ENCODE assay signal across 8 mouse cellular contexts in the genomic region with DNA sequence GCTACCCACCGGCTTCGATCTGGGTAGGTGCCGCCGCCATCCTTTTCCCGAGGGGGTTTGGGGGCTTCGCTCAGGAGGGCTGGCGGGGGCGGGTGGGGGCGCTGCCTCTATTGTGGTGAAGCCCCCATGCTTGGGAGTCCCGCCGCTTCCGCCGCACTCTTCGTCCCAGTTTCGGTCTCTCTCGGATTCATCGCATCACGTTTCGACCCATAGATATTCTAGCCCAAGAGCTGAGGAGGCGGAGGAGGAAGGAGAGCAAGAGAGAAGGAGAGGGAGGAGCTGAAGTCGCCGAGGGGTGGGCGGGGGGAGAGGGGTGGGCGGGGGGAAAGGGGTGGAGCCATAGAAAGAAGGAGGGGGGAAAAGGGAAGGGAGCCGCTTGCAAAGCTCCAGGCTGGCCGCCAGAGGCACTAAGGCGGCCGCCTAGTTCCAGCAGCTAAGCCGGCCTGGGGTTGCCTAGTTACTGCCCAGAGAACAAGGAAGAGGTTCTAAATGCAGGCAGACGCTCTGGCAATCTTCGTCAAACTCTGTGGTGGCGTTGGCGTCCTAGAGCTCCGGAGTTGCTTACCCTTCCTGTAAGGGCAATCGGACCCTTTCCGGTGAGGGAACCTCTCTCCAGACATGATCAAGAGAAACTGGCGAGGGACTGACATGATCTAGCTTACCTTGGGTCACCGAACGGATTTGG. TPM values are rescaled to one million over a fixed set of nuclear protein-coding genes. Genes with fewer than 3 reads are reported as not detected.
A peak's percentile ranks its signal among the peaks of the same experiment; 100 is the strongest.
DNase-seq lines count a peak whose midpoint lies in the region; ATAC-seq and TF ChIP-seq lines count a peak whose summit lies in the region.

A gene (minus strand): TSS at position 283 of the 685 bp plus-strand sequence.

- H3K27ac ChIP-seq in forebrain, embryonic 12.5 days = peak within 1 kb of the TSS; percentile 81
- H3K27ac ChIP-seq in liver, postnatal 0 days (ENCODE audit: low read depth) = peak within 1 kb of the TSS; percentile 90
- peak within 1 kb of the TSS; percentile 80 for H3K27ac ChIP-seq in neural tube, embryonic 14.5 days (ENCODE audit: low read depth, low read length)

- no peak for TF ChIP-seq EP300 in liver, postnatal 0 days (IDR thresholded peaks at IDR 0.05; ENCODE audit: low read depth)

- H3K4me2 ChIP-seq in forebrain, embryonic 12.5 days = peak within 1 kb of the TSS; percentile 55
- H3K4me2 ChIP-seq in liver, postnatal 0 days (ENCODE audit: low read depth, low read length) = peak within 1 kb of the TSS; percentile 76
- peak within 1 kb of the TSS; percentile 45 for H3K4me2 ChIP-seq in neural tube, embryonic 14.5 days (ENCODE audit: low read depth, low read length)

- H3K9me3 ChIP-seq in E14TG2a.4 (ENCODE audit: low read length) = no peaks in the 10 kb centered on the region
- no peaks in the 10 kb centered on the region for H3K9me3 ChIP-seq in forebrain, embryonic 12.5 days
- no peaks in the 10 kb centered on the region for H3K9me3 ChIP-seq in liver, postnatal 0 days (ENCODE audit: low read length)
- no peaks in the 10 kb centered on the region for H3K9me3 ChIP-seq in neural tube, embryonic 14.5 days (ENCODE audit: control insufficient read depth, low read length)

- intact Hi-C loops in heart, postnatal 10 days (cut with DNase I) = loop anchor here (10.0 kb wide), 2 partner anchors 261 to 1019 kb away; a partner anchor contains a TSS

- peak; percentile 93 for ATAC-seq in forebrain, embryonic 12.5 days (ENCODE audit: low FRiP score)
- peak; percentile 94 for ATAC-seq in liver, postnatal 0 days
- ATAC-seq in neural tube, embryonic 14.5 days (ENCODE audit: low read depth) = peak; percentile 97

- 26% methylated on average over 33 of the region's 39 CpGs for WGBS in forebrain, embryonic 12.5 days
- 12% methylated on average over 37 of the region's 39 CpGs for WGBS in large intestine, adult 2 months
- WGBS in liver, postnatal 0 days (ENCODE audit: insufficient replicate concordance) = 19% methylated on average over 29 of the region's 39 CpGs
- WGBS in neural tube, embryonic 14.5 days = 17% methylated on average over 31 of the region's 39 CpGs

- no peaks in the 10 kb centered on the region for H3K36me3 ChIP-seq in E14TG2a.4 (ENCODE audit: insufficient read depth, low read length)
- H3K36me3 ChIP-seq in forebrain, embryonic 12.5 days (replicated peaks) = no peaks in the 10 kb centered on the region
- no peaks in the 10 kb centered on the region for H3K36me3 ChIP-seq in liver, postnatal 0 days (replicated peaks; ENCODE audit: insufficient read depth, low read length)
- no peaks in the 10 kb centered on the region for H3K36me3 ChIP-seq in neural tube, embryonic 14.5 days (ENCODE audit: control insufficient read depth, insufficient read depth, low read length)

- DNase-seq in c-Kit-positive CD71-positive TER-119-positive erythroid progenitor cells, embryonic 14.5 days (ENCODE audit: low spot score) = peak; percentile 72
- peak; percentile 83 to 88 for DNase-seq in heart, postnatal 10 days
- DNase-seq in large intestine, adult 2 months (ENCODE audit: low read depth, low spot score) = peak; percentile 65
- peak; percentile 84 for DNase-seq in liver, postnatal 0 days
- DNase-seq in testis, postnatal 10 days (ENCODE audit: low spot score) = peak; percentile 68

- H3K4me1 ChIP-seq in E14TG2a.4 (replicated peaks; ENCODE audit: low read depth, low read length) = no peaks in the 10 kb centered on the region
- no peaks in the 10 kb centered on the region for H3K4me1 ChIP-seq in forebrain, embryonic 12.5 days
- H3K4me1 ChIP-seq in liver, postnatal 0 days (ENCODE audit: insufficient read depth) = no peaks in the 10 kb centered on the region
- H3K4me1 ChIP-seq in neural tube, embryonic 14.5 days (ENCODE audit: control insufficient read depth, insufficient read depth, low read length) = no peaks in the 10 kb centered on the region

- peak within 1 kb of the TSS; percentile 81 for H3K4me3 ChIP-seq in E14TG2a.4 (replicated peaks; ENCODE audit: low read length)
- peak within 1 kb of the TSS; percentile 52 for H3K4me3 ChIP-seq in forebrain, embryonic 12.5 days (replicated peaks)
- H3K4me3 ChIP-seq in liver, postnatal 0 days (ENCODE audit: low read depth, low read length) = peak within 1 kb of the TSS; percentile 72
- peak within 1 kb of the TSS; percentile 49 for H3K4me3 ChIP-seq in neural tube, embryonic 14.5 days (ENCODE audit: low read depth, low read length)

- TF ChIP-seq CTCF in E14TG2a.4 (conservative IDR thresholded peaks at IDR 0.05; ENCODE audit: low read length) = no peak
- peak; percentile 54 for TF ChIP-seq CTCF in liver, postnatal 0 days (IDR thresholded peaks at IDR 0.05; ENCODE audit: low read depth)

- H3K27me3 ChIP-seq in E14TG2a.4 (ENCODE audit: insufficient read depth, low read length) = no peaks in the 10 kb centered on the region
- H3K27me3 ChIP-seq in forebrain, embryonic 12.5 days = no peaks in the 10 kb centered on the region
- no peaks in the 10 kb centered on the region for H3K27me3 ChIP-seq in liver, postnatal 0 days (ENCODE audit: insufficient read depth, low read length)
- H3K27me3 ChIP-seq in neural tube, embryonic 14.5 days (ENCODE audit: control insufficient read depth, insufficient read depth, low read length) = no peaks in the 10 kb centered on the region

- peak within 1 kb of the TSS; percentile 59 for H3K9ac ChIP-seq in forebrain, embryonic 12.5 days
- H3K9ac ChIP-seq in liver, postnatal 0 days (replicated peaks) = peak within 1 kb of the TSS; percentile 76
- peak within 1 kb of the TSS; percentile 59 for H3K9ac ChIP-seq in neural tube, embryonic 14.5 days (replicated peaks; ENCODE audit: low read depth, low read length)

RNA-seq across cellular contexts. Expression of the gene that starts here (rescaled TPM):
- polyA plus RNA-seq in forebrain, embryonic 12.5 days (2016; fragmentation: Nextera tagmentation; extraction: Ambion mirVana) = 4.1 and 4.6 TPM in 2 replicates
- 1 to 10 TPM; 7.0 to 8.6 TPM for total RNA-seq in heart, postnatal 10 days (2021)
- 0.60 and 1.3 TPM in 2 replicates for polyA plus RNA-seq in large intestine, adult 2 months (2012; rRNA removed)
- 0.77 and 0.89 TPM in 2 replicates for polyA plus RNA-seq in liver, postnatal 0 days (2015; fragmentation: Nextera tagmentation; extraction: Ambion mirVana)
- 3.3 and 4.8 TPM in 2 replicates for polyA plus RNA-seq in neural tube, embryonic 14.5 days (2014; fragmentation: Nextera tagmentation; extraction: Ambion mirVana)

Comparison
In these comparisons a context has a peak if more than half of its experiments do, and no peak if none do; other contexts are left out.
1. Peak in every context shown above with its lines: DNase-seq, ATAC-seq, H3K4me3 ChIP-seq and H3K27ac ChIP-seq.
2. Peak in DNase-seq, ATAC-seq, H3K4me3 ChIP-seq, H3K27ac ChIP-seq, H3K9ac ChIP-seq and H3K4me2 ChIP-seq in liver, postnatal 0 days; RNA of the gene not detected or under 1 TPM.